Mouse (Mus musculus): ENCODE data around the gene Bbof1. TPM values are rescaled to one million over a fixed set of nuclear protein-coding genes. Genes with fewer than 3 reads are reported as not detected.
A peak's percentile ranks its signal among the peaks of the same experiment; 100 is the strongest.

The Bbof1 gene
- total RNA-seq, 2 experiments from 2014 or later: 8.7 to 9.9 TPM

DNA sequence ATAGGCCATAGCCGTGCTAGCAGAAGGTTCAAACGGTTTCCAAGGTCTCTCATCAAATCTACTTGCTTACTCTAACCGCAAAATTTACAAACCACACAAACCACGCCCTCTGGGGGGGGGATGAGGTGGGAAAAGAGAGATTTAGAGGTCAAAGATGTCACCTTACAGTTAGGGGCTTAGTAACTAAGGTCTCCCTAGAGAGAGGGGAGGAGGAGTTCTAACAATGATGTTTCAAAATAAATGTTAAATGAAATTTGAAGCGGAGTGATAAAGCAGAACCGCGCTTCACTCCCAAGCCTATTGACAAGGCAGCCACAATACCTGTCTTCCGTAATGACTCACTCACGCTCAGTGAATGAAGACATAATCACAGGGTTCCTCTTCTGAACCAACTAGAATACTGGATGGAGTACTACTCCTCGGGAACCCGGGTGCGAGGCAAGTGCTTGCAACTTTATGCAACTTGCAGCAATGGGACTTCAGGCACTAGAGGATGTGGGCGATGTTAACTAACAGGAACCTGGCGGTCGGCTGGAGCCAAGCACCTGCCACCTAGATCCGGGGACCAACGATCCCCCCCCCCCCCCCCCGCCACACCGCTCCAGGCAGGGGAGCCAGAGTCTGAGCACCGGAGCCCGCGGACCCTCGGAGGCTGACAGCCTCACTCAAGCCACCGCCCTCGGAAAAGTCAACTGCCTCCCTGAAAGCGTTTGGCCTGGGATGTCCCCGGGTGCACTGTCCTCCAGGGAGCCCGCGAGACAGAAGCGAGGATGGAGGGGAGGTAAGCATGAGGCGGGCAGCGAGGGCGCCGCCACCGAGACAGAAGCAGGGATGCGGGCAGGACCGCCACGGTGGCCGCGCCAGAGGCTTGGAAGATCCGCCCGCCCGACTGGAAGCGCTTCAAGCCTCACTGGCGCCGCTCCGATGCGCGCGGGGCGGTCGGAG, 725 bp upstream of the Bbof1 start:
- DNase-seq (ENCODE audit: low spot score in 2 of 2): peak in 1 of 2 experiments; percentile 10
- peak; percentile 10; the same call in 1 of the 2 replicates for TF ChIP-seq CTCF (conservative IDR thresholded peaks at IDR 0.05)
- Histone ChIP-seq H3K27ac (peak overlapping the region; percentile 96), H3K4me3 (peak overlapping the region; percentile 77)

DNA sequence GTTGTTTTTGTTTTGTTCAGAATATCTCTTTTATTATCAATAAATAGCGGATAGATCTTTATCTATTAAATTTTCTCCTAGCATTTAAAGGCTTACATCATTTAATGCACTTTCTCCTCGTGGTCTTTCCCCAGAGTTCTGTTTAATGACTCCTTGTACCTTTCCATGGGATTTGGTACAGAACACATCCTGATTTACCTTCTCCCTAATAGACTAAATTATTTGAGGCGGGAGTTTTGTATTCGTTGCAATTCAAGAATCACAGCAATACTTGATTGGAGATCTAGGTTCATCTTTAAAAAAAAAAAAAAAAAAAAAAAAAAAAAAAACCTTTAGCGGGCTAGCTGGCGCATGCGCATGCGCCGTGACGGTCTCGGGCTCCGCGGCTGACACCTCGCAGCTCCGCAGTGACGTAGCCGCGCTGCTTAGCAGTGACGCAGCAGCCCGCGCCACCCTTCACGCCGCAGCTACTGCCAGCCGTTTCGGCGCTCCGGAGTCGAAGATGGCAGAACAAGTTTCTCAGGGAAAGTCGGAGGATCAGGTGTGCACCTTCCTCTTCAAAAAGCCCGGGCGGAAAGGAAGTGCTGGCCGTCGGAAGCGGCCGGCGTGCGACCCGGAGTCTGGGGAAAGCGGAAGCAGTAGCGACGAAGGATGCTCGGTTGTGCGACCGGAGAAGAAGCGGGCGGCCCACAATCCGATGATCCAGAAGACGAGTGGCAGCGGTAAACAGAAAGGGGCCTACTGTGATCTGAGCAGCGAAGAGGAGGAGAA, 8.1 kb downstream of the Bbof1 start, which contains the start of gene Rnf113a2:
Gene Rnf113a2 (plus strand): TSS at position 363 of the 771 bp plus-strand sequence.
- Histone ChIP-seq H3K27ac (peak within 1 kb of the TSS; percentile 81), H3K4me3 (peak within 1 kb of the TSS; percentile 79)
- no peak for TF ChIP-seq CTCF (conservative IDR thresholded peaks at IDR 0.05)
- DNase-seq (ENCODE audit: low spot score in 2 of 2): peak; percentile 79 to 84

DNA sequence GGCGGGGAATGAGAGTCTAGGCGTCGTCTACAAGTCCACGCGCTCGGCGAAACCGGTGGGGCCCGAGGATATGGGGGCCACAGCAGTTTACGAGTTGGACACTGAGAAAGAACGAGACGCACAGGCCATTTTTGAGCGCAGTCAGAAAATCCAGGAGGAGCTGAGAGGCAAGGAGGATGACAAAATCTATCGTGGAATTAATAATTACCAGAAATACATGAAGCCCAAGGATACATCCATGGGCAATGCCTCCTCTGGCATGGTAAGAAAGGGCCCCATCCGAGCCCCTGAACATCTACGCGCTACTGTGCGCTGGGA, 8.7 kb downstream of the Bbof1 start:
- no peak for TF ChIP-seq CTCF (conservative IDR thresholded peaks at IDR 0.05)
- H3K27ac ChIP-seq: peak overlapping the region; percentile 81
- no peak for DNase-seq (ENCODE audit: low spot score in 2 of 2)
- H3K4me3 ChIP-seq: peak overlapping the region; percentile 79

DNA sequence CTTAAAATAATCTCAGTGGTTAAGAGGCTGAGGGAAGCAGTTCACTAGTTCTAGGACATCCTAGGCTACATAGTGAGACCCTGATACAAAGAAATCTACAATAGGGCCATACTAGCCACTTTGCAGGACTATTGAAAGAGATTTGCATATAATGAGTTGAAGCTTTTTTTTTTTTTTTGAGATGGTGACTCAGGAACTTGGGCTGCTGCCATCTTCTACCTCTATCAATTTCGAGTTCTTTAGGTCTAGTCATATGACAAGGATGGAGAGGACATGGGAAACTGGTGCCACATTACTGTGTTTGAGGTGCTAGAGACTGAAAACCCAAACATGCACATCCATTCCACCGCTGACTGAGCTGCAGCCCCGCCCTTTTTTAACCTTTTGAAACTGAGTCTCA, 15.1 kb downstream of the Bbof1 start:
- Histone ChIP-seq H3K27ac (no peak overlapping the region), H3K4me3 (no peak overlapping the region)
- no peak for DNase-seq (ENCODE audit: low spot score in 2 of 2)
- no peak for TF ChIP-seq CTCF (conservative IDR thresholded peaks at IDR 0.05)

DNA sequence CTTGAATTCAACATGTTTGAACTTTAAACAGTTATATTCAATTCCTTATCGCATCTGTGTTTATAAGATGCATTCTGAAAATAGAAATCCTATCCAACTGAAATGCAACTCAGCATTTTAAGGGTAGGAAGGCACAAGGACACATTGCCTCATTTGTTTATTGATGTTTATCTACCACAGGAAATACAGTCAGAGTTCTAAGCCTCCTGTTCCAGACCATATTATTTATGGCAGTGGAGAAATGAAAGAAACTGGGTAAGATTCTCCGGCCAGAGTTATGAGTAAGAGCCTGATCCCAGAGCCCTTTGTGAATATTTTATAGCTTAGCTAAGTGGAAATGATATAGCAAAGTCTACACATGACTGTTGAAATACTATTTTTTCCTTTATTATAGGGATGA, 21.0 kb downstream of the Bbof1 start:
- no peak overlapping the region for H3K27ac ChIP-seq
- DNase-seq (ENCODE audit: low spot score in 2 of 2): no peak
- H3K4me3 ChIP-seq: no peak overlapping the region
- TF ChIP-seq CTCF (conservative IDR thresholded peaks at IDR 0.05): no peak

DNA sequence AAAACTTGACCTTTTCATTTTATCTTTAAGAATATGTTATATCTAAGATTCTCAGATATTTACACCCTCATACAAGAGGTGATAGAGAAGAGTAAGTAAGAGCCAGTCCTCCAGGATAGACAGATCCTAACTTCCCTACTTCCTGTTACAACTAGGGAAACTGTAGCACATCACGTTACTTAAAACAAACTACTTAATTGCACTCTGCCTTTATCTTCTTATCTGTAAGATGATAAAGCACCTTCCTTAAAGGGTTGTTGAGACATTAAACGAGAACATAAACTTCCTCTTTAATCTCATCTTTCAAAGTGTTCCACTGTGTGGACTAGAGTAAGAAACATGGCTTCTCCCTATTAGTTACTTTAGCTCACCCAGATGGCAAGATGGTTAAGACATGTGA, 29.8 kb downstream of the Bbof1 start:
- Histone ChIP-seq H3K4me3 (no peak overlapping the region), H3K27ac (no peak overlapping the region)
- no peak for DNase-seq (ENCODE audit: low spot score in 2 of 2)
- no peak for TF ChIP-seq CTCF (conservative IDR thresholded peaks at IDR 0.05)

DNA sequence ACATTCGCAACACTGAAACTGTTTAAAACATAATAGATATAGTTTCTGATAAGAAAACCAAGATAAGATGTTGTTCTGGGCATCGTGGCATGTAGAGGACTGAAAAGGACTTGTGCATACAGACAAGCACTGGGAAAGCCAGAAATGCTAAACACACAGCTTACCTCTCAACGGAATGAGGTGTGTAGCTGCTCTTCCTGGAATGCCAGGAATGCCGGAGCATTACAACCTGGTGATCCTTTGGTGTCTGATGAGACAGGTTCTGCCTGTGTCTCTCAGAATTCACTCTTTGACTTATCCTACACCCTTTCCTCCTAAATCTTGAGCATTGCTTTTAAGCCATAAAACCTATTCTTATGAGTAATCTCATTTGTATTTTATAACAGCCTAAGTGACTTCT, 33.7 kb downstream of the Bbof1 start:
- no peak for TF ChIP-seq CTCF (conservative IDR thresholded peaks at IDR 0.05)
- Histone ChIP-seq H3K4me3 (no peak overlapping the region), H3K27ac (no peak overlapping the region)
- DNase-seq (ENCODE audit: low spot score in 2 of 2): no peak

DNA sequence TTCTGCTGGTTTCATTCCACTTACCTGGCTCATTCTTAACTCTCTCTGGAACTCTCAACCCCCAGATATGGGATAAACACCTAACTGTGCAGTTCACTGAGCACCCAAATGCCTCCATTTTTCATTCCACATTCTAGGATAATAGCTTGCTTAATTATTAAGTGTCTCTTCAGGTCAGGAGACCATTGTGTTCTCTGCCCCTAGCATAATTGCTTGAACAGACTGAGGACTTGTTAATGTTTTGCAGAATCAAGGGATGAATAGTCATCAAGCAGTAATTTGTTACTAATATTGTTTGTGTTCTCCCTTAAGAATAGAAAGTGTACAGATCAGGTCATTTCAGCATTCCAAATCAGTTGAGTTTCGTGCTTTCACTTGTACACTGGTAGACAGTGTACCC, 38.5 kb downstream of the Bbof1 start:
- no peak overlapping the region for H3K4me3 ChIP-seq
- TF ChIP-seq CTCF (conservative IDR thresholded peaks at IDR 0.05): no peak
- no peak for DNase-seq (ENCODE audit: low spot score in 2 of 2)
- H3K27ac ChIP-seq: no peak overlapping the region

DNA sequence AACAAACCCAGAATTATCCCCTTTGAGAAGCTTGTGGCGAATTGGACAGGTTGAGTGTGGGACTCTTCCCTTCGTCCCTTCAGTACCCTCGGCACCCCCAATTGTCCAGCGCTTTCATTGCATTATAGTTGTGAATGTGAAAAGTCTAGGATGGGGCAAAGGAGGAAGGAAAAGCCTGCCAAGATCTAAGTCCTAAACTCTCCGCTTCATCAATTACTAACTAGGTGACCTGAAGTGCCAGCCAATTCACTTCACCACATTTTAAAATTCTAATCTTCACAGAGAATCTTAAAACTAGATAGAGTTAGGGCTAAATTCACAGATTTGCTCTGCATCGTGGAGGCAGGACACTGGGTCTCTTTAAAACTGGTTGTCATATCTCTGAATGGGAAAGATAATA, 39.3 kb downstream of the Bbof1 start:
- no peak for DNase-seq (ENCODE audit: low spot score in 2 of 2)
- TF ChIP-seq CTCF (conservative IDR thresholded peaks at IDR 0.05): no peak
- Histone ChIP-seq H3K4me3 (no peak overlapping the region), H3K27ac (no peak overlapping the region)

DNA sequence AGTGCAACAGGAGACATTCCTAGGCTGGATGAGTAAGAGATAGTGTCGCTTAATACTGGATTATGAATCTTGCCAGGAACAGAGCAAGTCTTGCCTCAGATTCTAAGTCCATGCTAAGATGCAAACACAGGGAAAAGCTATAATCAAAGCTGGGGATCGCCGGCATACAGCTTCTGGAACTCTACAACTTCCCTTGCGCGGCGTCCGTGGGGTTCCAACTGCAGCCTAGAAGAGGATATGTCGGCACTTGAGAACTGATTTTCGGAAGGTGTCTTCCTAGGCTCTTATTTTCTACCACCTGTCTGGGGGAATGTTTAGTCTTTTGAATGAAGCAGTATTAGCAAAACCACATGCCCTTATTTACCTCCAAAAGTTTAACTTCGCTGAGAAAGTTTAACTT, 41.0 kb downstream of the Bbof1 start:
- Histone ChIP-seq H3K4me3 (peak overlapping the region; percentile 68), H3K27ac (peak overlapping the region; percentile 94; the same call in 1 of the 2 replicates)
- no peak for TF ChIP-seq CTCF (conservative IDR thresholded peaks at IDR 0.05)
- DNase-seq (ENCODE audit: low spot score in 2 of 2): no peak

DNA sequence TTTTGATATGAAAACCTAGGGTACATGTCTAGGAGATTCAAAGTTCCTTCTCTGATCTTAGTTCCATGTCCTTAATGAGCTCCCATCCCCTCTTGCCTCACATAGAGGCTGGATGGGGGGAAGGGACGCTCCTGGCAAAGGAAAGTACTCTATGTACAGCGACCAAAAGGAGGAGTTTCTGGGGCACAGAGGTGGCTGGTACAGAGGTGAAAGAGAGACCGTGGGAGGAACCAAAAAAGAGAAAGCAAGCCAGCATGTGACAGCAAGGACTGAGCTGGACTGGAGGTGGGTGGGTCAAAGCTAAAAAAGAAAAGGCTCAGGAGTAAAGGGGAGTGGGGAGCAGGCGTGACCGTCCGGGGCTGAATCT, 41.5 kb downstream of the Bbof1 start:
- peak in 1 of 2 experiments; percentile 7 for DNase-seq (ENCODE audit: low spot score in 2 of 2)
- no peak for TF ChIP-seq CTCF (conservative IDR thresholded peaks at IDR 0.05)
- Histone ChIP-seq H3K4me3 (peak overlapping the region; percentile 68), H3K27ac (peak overlapping the region; percentile 94)

DNA sequence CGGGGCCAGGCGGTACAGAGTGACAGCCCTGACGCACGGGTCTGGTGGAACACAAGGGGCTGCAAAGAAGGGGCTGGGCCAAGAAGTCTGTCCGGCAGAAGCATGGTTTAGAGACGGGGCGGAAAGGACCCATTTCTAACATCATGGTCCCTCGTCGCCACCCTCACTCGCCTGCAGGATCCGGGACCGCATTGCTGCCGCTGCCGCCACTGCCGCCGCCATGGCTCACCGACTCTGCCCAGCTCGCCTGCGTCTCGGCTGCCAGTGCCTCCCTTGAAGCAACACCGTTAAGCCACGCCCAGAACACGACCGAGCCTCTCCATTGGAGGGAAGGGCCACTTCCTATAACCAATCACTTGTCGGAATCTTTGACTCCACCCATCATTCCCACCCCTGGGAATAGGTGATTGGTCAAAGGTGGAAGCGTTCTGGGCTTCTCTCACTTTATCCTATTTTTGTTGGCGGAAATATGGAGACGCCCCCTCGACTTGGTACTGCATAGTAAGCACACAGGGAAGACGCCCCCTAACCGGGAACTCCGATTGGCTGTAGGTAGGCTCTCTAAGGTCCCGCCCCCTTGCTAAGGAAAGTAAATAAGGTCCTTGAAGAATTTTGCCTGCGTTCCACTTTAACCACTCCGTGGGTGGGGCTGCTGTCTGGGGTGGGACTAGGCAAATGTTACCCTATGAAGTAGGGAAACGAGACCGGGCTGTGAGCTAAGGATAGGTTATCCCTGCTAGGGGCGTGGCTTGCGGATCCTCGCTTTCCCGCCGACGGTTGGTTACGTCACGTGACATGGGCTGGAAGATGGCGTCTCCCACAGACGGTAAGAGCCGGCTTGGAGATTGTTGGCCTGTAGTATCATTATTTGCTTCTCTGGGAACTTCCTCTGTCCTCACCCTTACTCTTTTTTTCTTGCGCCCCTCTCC, 42.1 kb downstream of the Bbof1 start, which contains the start of the genes Aldh6a1 and Lin52:
Gene Aldh6a1 (minus strand): TSS at position 287 of the 929 bp plus-strand sequence.
Gene Lin52 (plus strand): TSS at position 705 of the 929 bp plus-strand sequence.
- Histone ChIP-seq H3K27ac (peak within 1 kb of the TSS; percentile 94), H3K4me3 (peak within 1 kb of the TSS; percentile 68)
- DNase-seq (ENCODE audit: low spot score in 2 of 2): peak; percentile 95 to 99
- TF ChIP-seq CTCF (conservative IDR thresholded peaks at IDR 0.05): peak; percentile 9; the same call in 1 of the 2 replicates

Data from layer of hippocampus, adult 2 months (tissue).